Mouse (Mus musculus): Measurements from ENCODE around the gene Dnajb2. TPM values are rescaled to one million over a fixed set of nuclear protein-coding genes. Genes with fewer than 3 reads are reported as not detected.

The Dnajb2 gene
- polyA plus RNA-seq, 1 experiment: 23.8 TPM

DNA sequence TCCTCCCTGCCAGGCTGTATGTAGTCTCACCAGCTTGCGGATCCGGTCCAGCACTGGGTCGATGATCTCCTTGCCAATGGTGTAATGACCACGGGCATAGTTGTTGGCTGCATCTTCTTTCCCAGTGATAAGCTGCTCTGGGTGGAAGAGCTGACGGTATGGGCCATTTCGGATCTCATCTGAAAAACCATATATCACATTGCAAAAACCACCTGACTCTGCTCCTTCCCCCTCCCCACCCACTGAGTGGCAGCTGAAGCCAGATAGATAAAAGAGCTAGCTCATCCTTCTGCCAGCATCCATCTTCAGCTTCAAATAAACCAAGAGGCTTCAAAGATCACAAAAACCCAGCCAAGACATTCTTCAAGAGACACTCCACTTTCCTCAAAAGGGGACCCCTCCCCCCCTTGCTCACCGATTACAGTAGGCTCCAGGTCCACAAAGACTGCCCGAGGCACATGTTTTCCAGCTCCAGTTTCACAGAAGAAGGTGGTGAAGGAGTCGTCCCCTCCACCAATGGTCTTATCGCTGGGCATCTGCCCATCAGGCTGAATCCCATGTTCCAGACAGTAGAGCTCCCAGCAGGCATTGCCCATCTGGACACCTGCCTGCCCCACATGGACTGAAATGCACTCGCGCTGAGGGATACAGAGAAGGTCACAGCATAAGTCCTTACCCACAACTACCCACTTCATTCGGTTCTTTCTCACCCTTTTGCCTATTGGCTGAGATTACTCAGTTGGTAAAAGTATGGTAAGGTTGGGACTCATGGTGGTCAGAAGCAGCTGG, 19.2 kb upstream of the Dnajb2 start:
- TF ChIP-seq EP300 (IDR thresholded peaks at IDR 0.05; ENCODE audit: insufficient read depth, low read depth, low read length) (no peak), CTCF (IDR thresholded peaks at IDR 0.05; ENCODE audit: low read depth, low read length) (no peak), POLR2A (IDR thresholded peaks at IDR 0.05; ENCODE audit: insufficient read depth, low read length) (no peak)
- Histone ChIP-seq H3K27ac (ENCODE audit: insufficient read depth, low read length) (no peak overlapping the region), H3K27me3 (ENCODE audit: control insufficient read depth, insufficient read depth, low read length, poor library complexity, severe bottlenecking) (no peaks in the 10 kb centered on the region), H3K4me1 (ENCODE audit: control insufficient read depth, insufficient read depth, low read length) (peaks cover 8% of the 10 kb centered on the region), H3K4me3 (ENCODE audit: low read depth, low read length) (no peak overlapping the region), H3K9ac (ENCODE audit: low read depth, poor library complexity, severe bottlenecking) (no peak overlapping the region; the same call in 1 of the 2 replicates), H3K9me3 (replicated peaks; ENCODE audit: control insufficient read depth, insufficient read depth, low read length, poor library complexity, severe bottlenecking) (no peaks in the 10 kb centered on the region), H3K36me3 (ENCODE audit: control insufficient read depth, insufficient read depth, low read length, poor library complexity, severe bottlenecking) (peaks cover 42% of the 10 kb centered on the region)

DNA sequence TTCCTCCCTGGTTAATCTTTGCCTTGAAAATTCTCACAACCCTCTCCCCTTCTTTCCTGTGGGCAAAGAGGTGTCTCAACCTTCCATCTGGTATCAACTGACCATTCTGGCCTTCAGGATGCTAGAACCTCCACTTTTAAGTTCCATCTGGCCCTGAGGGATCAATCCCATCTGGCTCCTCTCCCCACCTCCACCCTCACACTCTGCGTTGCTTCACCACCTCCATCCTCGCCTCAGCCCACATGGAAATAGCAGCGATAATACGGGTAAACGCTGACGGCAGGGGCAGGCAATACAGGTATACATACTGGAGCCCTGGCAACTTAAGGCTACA, 18.3 kb upstream of the Dnajb2 start:
- Histone ChIP-seq H3K36me3 (ENCODE audit: control insufficient read depth, insufficient read depth, low read length, poor library complexity, severe bottlenecking) (peaks cover 41% of the 10 kb centered on the region), H3K27ac (ENCODE audit: insufficient read depth, low read length) (no peak overlapping the region), H3K27me3 (ENCODE audit: control insufficient read depth, insufficient read depth, low read length, poor library complexity, severe bottlenecking) (no peaks in the 10 kb centered on the region), H3K9me3 (replicated peaks; ENCODE audit: control insufficient read depth, insufficient read depth, low read length, poor library complexity, severe bottlenecking) (no peaks in the 10 kb centered on the region), H3K4me3 (ENCODE audit: low read depth, low read length) (peak overlapping the region; percentile 90), H3K4me1 (ENCODE audit: control insufficient read depth, insufficient read depth, low read length) (peaks cover 7% of the 10 kb centered on the region), H3K9ac (ENCODE audit: low read depth, poor library complexity, severe bottlenecking) (peak overlapping the region; percentile 70)
- no peak for TF ChIP-seq POLR2A (IDR thresholded peaks at IDR 0.05; ENCODE audit: insufficient read depth, low read length)
- TF ChIP-seq EP300 (IDR thresholded peaks at IDR 0.05; ENCODE audit: insufficient read depth, low read depth, low read length): no peak
- TF ChIP-seq CTCF (IDR thresholded peaks at IDR 0.05; ENCODE audit: low read depth, low read length): no peak

DNA sequence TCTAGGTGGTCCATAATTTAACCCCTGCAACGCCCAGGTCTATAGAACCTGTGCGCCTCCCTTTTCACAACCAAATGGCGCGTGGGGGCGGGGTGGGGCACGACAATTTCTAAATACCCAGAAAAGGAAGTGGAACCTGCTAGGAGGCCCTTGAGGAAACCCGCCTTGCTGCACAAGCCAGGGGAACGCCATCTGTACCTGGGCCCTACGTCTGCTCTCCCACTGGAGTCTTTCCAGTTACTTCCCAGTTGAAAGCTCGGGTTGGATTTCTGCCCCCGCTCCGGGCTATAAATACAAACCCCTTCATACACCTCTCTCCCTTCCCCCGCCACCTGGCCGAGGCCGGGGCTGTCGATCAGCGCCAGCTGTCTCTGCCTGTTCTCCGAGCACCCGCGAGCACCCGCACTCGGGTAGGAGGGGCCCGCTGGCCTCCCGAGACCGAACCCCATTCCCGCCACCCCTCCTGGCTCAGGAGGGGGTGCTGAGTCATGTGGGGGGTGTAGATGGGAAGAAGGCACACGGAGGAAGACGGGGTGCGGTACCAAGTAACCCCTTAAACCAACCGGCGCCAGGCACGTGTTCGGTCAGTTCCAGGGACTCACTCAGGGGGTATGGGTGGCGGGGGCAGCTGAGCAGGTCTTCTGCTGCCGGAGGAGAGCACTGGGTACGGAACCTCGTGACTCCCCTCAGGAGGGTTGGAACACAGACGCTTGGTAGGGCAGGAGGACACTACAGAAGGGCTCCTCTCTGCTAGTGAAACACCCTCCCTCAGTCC, 17.8 kb upstream of the Dnajb2 start:
- Histone ChIP-seq H3K36me3 (ENCODE audit: control insufficient read depth, insufficient read depth, low read length, poor library complexity, severe bottlenecking) (peaks cover 35% of the 10 kb centered on the region), H3K27me3 (ENCODE audit: control insufficient read depth, insufficient read depth, low read length, poor library complexity, severe bottlenecking) (no peaks in the 10 kb centered on the region), H3K4me3 (ENCODE audit: low read depth, low read length) (peak overlapping the region; percentile 90), H3K4me1 (ENCODE audit: control insufficient read depth, insufficient read depth, low read length) (peaks cover 5% of the 10 kb centered on the region), H3K27ac (ENCODE audit: insufficient read depth, low read length) (no peak overlapping the region), H3K9me3 (replicated peaks; ENCODE audit: control insufficient read depth, insufficient read depth, low read length, poor library complexity, severe bottlenecking) (no peaks in the 10 kb centered on the region), H3K9ac (ENCODE audit: low read depth, poor library complexity, severe bottlenecking) (peak overlapping the region; percentile 70)
- TF ChIP-seq CTCF (IDR thresholded peaks at IDR 0.05; ENCODE audit: low read depth, low read length) (no peak), EP300 (IDR thresholded peaks at IDR 0.05; ENCODE audit: insufficient read depth, low read depth, low read length) (0 out of 2 replicates have a peak, but pooled peaks have one; percentile 4), POLR2A (IDR thresholded peaks at IDR 0.05; ENCODE audit: insufficient read depth, low read length) (no peak)

DNA sequence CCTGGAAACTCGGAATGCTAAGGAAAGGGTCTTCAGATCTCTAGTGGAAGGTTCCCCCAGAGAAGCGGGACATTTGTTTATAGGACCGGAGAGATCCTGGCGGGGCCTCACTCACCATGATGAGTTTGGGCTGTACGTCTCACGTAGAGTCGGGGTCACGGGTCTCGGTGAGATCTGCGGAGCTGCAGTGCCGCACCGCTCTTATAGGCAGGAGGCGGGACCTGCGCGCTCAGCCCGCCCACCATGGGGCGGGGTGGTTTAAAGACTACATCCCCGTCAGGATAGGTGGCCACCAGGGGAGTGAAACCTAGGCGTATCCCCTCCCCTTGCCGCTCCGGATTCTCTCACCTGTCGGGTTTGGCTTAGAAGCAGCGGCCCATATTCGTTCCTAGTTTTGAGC, 17.1 kb upstream of the Dnajb2 start:
- no peaks in the 10 kb centered on the region for H3K27me3 ChIP-seq (ENCODE audit: control insufficient read depth, insufficient read depth, low read length, poor library complexity, severe bottlenecking)
- peak; percentile 97 for TF ChIP-seq POLR2A (IDR thresholded peaks at IDR 0.05; ENCODE audit: insufficient read depth, low read length)
- 0 out of 2 replicates have a peak, but pooled peaks have one; percentile 27 for TF ChIP-seq EP300 (IDR thresholded peaks at IDR 0.05; ENCODE audit: insufficient read depth, low read depth, low read length)
- no peak for TF ChIP-seq CTCF (IDR thresholded peaks at IDR 0.05; ENCODE audit: low read depth, low read length)
- no peak overlapping the region for H3K27ac ChIP-seq (ENCODE audit: insufficient read depth, low read length)
- peak overlapping the region; percentile 90 for H3K4me3 ChIP-seq (ENCODE audit: low read depth, low read length)
- H3K9me3 ChIP-seq (replicated peaks; ENCODE audit: control insufficient read depth, insufficient read depth, low read length, poor library complexity, severe bottlenecking): no peaks in the 10 kb centered on the region
- H3K4me1 ChIP-seq (ENCODE audit: control insufficient read depth, insufficient read depth, low read length): peaks cover 8% of the 10 kb centered on the region
- H3K36me3 ChIP-seq (ENCODE audit: control insufficient read depth, insufficient read depth, low read length, poor library complexity, severe bottlenecking): peaks cover 30% of the 10 kb centered on the region
- H3K9ac ChIP-seq (ENCODE audit: low read depth, poor library complexity, severe bottlenecking): peak overlapping the region; percentile 70

DNA sequence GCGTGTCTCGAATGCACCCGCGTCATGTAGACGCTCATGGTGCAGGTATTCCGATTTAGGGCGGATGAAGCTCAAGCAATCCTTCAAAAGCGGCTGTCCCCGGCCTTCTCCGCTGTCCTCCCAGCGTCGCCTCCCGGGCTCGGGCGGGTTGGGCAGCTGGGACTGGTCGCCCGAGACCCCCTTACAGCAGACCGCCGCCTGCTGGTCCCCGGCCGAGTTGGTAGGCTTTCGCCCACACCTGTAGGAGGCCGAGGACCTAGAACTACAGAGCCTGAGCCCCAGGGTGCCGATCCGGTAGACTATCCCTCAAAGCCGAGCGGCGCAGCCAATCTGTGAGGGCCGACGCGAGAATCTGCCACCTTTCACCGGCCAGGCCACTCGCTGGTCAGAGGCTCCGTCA, 16.7 kb upstream of the Dnajb2 start, which contains the start of gene Tuba4a:
TSS of gene Tuba4a (minus strand) at position 335 of the 400 bp plus-strand sequence.
- H3K4me3 ChIP-seq (ENCODE audit: low read depth, low read length): peak within 1 kb of the TSS; percentile 90
- no peak for TF ChIP-seq EP300 (IDR thresholded peaks at IDR 0.05; ENCODE audit: insufficient read depth, low read depth, low read length)
- no peak for TF ChIP-seq CTCF (IDR thresholded peaks at IDR 0.05; ENCODE audit: low read depth, low read length)
- TF ChIP-seq POLR2A (IDR thresholded peaks at IDR 0.05; ENCODE audit: insufficient read depth, low read length): no peak
- H3K36me3 ChIP-seq (ENCODE audit: control insufficient read depth, insufficient read depth, low read length, poor library complexity, severe bottlenecking): peaks cover 26% of the 10 kb centered on the region
- H3K4me1 ChIP-seq (ENCODE audit: control insufficient read depth, insufficient read depth, low read length): peaks cover 9% of the 10 kb centered on the region
- H3K9ac ChIP-seq (ENCODE audit: low read depth, poor library complexity, severe bottlenecking): peak within 1 kb of the TSS; percentile 70
- H3K9me3 ChIP-seq (replicated peaks; ENCODE audit: control insufficient read depth, insufficient read depth, low read length, poor library complexity, severe bottlenecking): no peaks in the 10 kb centered on the region
- H3K27ac ChIP-seq (ENCODE audit: insufficient read depth, low read length): no peak within 1 kb of the TSS
- H3K27me3 ChIP-seq (ENCODE audit: control insufficient read depth, insufficient read depth, low read length, poor library complexity, severe bottlenecking): no peaks in the 10 kb centered on the region
